Comparison of ENCODE assay signal across 14 mouse cellular contexts in the genomic region with DNA sequence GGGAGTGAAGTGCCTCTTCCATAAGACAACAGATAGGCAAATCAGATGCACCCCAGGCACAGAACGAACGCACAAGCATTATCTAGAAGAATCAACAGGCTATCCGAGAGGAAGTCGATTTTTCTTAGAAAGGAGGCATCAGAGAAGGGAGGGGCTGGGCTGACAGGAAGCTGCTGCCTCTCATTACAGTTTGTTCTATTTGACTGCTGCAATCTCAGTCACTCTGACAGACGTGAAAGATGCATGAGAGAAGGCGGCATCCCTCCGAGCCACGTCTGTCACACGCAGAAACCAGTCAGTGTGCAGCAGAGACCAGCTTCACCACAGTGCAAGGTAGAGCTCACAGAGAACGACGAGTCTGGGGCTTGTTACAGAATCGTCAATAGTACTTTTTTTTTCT.
A peak's percentile ranks its signal among the peaks of the same experiment; 100 is the strongest.
DNase-seq lines count a peak whose midpoint lies in the region; ATAC-seq lines count a peak whose summit lies in the region.
"Had no signal": no experiment of that assay in that cellular context is flagged by ENCODE, and none has a peak within 500 bp of the region (broad histone marks: within the 10 kb centered on the region; RNA-seq: fewer than 3 reads in every experiment).

No protein-coding gene starts in this region.

- H3K4me3 ChIP-seq in heart, embryonic 10.5 days: no peak overlapping the region
- no peak overlapping the region for H3K4me3 ChIP-seq in heart, embryonic 11.5 days (ENCODE audit: low read depth, low read length)
- H3K4me3 ChIP-seq in midbrain, embryonic 16.5 days (ENCODE audit: low read depth, low read length): no peak overlapping the region
- no peak overlapping the region for H3K4me3 ChIP-seq in midbrain, embryonic 11.5 days (ENCODE audit: low read depth, low read length)
- H3K4me3 ChIP-seq: gastrocnemius, adult 2 months had no signal

- WGBS in heart, embryonic 10.5 days: 34% methylated on average over 12 of the region's 12 CpGs
- WGBS in heart, embryonic 11.5 days (ENCODE audit: insufficient replicate concordance): 29% methylated on average over 12 of the region's 12 CpGs
- WGBS in midbrain, embryonic 16.5 days: 54% methylated on average over 12 of the region's 12 CpGs
- 83% methylated on average over 12 of the region's 12 CpGs for WGBS in midbrain, embryonic 11.5 days

- no peaks in the 10 kb centered on the region for H3K36me3 ChIP-seq in heart, embryonic 10.5 days
- no peaks in the 10 kb centered on the region for H3K36me3 ChIP-seq in heart, embryonic 11.5 days (ENCODE audit: control insufficient read depth, insufficient read depth, low read length)
- H3K36me3 ChIP-seq in midbrain, embryonic 16.5 days (ENCODE audit: control insufficient read depth, insufficient read depth, low read length): peaks cover 2% of the 10 kb centered on the region
- H3K36me3 ChIP-seq in midbrain, embryonic 11.5 days (ENCODE audit: control insufficient read depth, insufficient read depth, low read length): no peaks in the 10 kb centered on the region

- H3K4me2 ChIP-seq in heart, embryonic 11.5 days: no peak overlapping the region
- H3K4me2 ChIP-seq in midbrain, embryonic 16.5 days (ENCODE audit: low read length): no peak overlapping the region
- no peak overlapping the region for H3K4me2 ChIP-seq in midbrain, embryonic 11.5 days

- peak overlapping the region; percentile 60; the same call in 1 of the 2 replicates for H3K27ac ChIP-seq in heart, embryonic 10.5 days
- no peak overlapping the region for H3K27ac ChIP-seq in heart, embryonic 11.5 days (ENCODE audit: low read depth, low read length)
- no peak overlapping the region for H3K27ac ChIP-seq in midbrain, embryonic 16.5 days (ENCODE audit: low read length)
- H3K27ac ChIP-seq in midbrain, embryonic 11.5 days (ENCODE audit: low read depth, low read length): no peak overlapping the region
- H3K27ac ChIP-seq: gastrocnemius, adult 2 months; macrophage; stomach, postnatal 0 days had no signal

- H3K9me3 ChIP-seq in heart, embryonic 10.5 days: no peaks in the 10 kb centered on the region
- H3K9me3 ChIP-seq in heart, embryonic 11.5 days (replicated peaks; ENCODE audit: control insufficient read depth, low read length): no peaks in the 10 kb centered on the region
- no peaks in the 10 kb centered on the region for H3K9me3 ChIP-seq in midbrain, embryonic 16.5 days (replicated peaks; ENCODE audit: control insufficient read depth, low read length, poor library complexity, severe bottlenecking)
- H3K9me3 ChIP-seq in midbrain, embryonic 11.5 days (ENCODE audit: control insufficient read depth, low read length): no peaks in the 10 kb centered on the region

- H3K27me3 ChIP-seq in heart, embryonic 10.5 days (ENCODE audit: insufficient read depth, poor library complexity, severe bottlenecking): no peaks in the 10 kb centered on the region
- no peaks in the 10 kb centered on the region for H3K27me3 ChIP-seq in heart, embryonic 11.5 days (ENCODE audit: control insufficient read depth, insufficient read depth, low read length)
- H3K27me3 ChIP-seq in midbrain, embryonic 16.5 days (ENCODE audit: control insufficient read depth, insufficient read depth, low read depth, low read length): no peaks in the 10 kb centered on the region
- no peaks in the 10 kb centered on the region for H3K27me3 ChIP-seq in midbrain, embryonic 11.5 days (ENCODE audit: control insufficient read depth, insufficient read depth, low read length)

- ATAC-seq in heart, embryonic 11.5 days (replicated peaks; ENCODE audit: insufficient number of reproducible peaks, low FRiP score, low TSS enrichment): no peak
- ATAC-seq in midbrain, embryonic 16.5 days: peak; percentile 71
- ATAC-seq in midbrain, embryonic 11.5 days (ENCODE audit: low FRiP score): no peak
- ATAC-seq in common myeloid progenitor, adult 5-6 weeks (replicated peaks; ENCODE audit: low read depth, poor library complexity, severe bottlenecking): 0 out of 2 replicates have a peak, but pooled peaks have one; percentile 21
- ATAC-seq: hindbrain, embryonic 16.5 days had no signal

- H3K4me1 ChIP-seq in heart, embryonic 10.5 days: peaks cover 75% of the 10 kb centered on the region
- peaks cover 22% of the 10 kb centered on the region for H3K4me1 ChIP-seq in heart, embryonic 11.5 days (ENCODE audit: control insufficient read depth, insufficient read depth, low read length)
- 0 out of 2 replicates have a peak, but pooled peaks cover 2% of the 10 kb centered on the region for H3K4me1 ChIP-seq in midbrain, embryonic 16.5 days (ENCODE audit: control insufficient read depth, insufficient read depth, low read length)
- no peaks in the 10 kb centered on the region for H3K4me1 ChIP-seq in midbrain, embryonic 11.5 days (ENCODE audit: control insufficient read depth, insufficient read depth, low read length)

- no peak overlapping the region for H3K9ac ChIP-seq in heart, embryonic 11.5 days (ENCODE audit: low read depth, low read length)
- H3K9ac ChIP-seq in midbrain, embryonic 16.5 days (ENCODE audit: low read depth, low read length): no peak overlapping the region
- no peak overlapping the region for H3K9ac ChIP-seq in midbrain, embryonic 11.5 days (ENCODE audit: low read length)

- DNase-seq in heart, embryonic 10.5 days (ENCODE audit: low spot score): no peak
- DNase-seq in midbrain, embryonic 11.5 days (ENCODE audit: low spot score, missing footprints): no peak
- DNase-seq in naive thymus-derived CD4-positive, alpha-beta T cell, adult 2 months (ENCODE audit: low read depth): peak; percentile 72
- DNase-seq in urinary bladder, adult 2 months (ENCODE audit: low spot score): no peak
- DNase-seq in kidney, adult 9 months: no peak
- DNase-seq: cerebellum, adult 9-11 months; gastrocnemius, adult 2 months; kidney, postnatal 25 days had no signal

Comparison
In these comparisons a context has a peak if more than half of its experiments do, and no peak if none do; other contexts are left out.
1. ATAC-seq: peak in midbrain, embryonic 16.5 days (single experiment) and common myeloid progenitor, adult 5-6 weeks (single experiment); none in heart, embryonic 11.5 days (single experiment) and midbrain, embryonic 11.5 days (single experiment).